27 mouse cellular contexts compared by ENCODE assay signal in genomic region chr11:24059137-24059536, GRCm38 (mm10). TPM values are rescaled to one million over a fixed set of nuclear protein-coding genes. Genes with fewer than 3 reads are reported as not detected.
A peak's percentile ranks its signal among the peaks of the same experiment; 100 is the strongest.
DNase-seq lines count a peak whose midpoint lies in the region; ATAC-seq lines count a peak whose summit lies in the region.
"Had no signal": no experiment of that assay in that cellular context is flagged by ENCODE, and none has a peak within 500 bp of the region (broad histone marks: within the 10 kb centered on the region; RNA-seq: fewer than 3 reads in every experiment).

No protein-coding gene starts in this region.

- peak; percentile 44 for DNase-seq in embryo, embryonic 10.5 days (ENCODE audit: low spot score)
- no peak for DNase-seq in embryo, embryonic 10 days (ENCODE audit: low spot score)
- DNase-seq in hindbrain, embryonic 11.5 days (ENCODE audit: low spot score): peak; percentile 38
- DNase-seq in hindbrain, embryonic 14.5 days (ENCODE audit: low spot score): no peak
- peak; percentile 38 for DNase-seq in right cerebral cortex, postnatal 4 days
- DNase-seq in right cerebral cortex, postnatal 25 days: no peak
- DNase-seq: adrenal gland, adult 8-10 months; adrenal gland, postnatal 25 days; cerebellum, adult 18-20 months; cerebellum, adult 9-10 months; cerebellum, postnatal 14 days; gastrocnemius, postnatal 10 days; gastrocnemius, postnatal 36 days; heart, adult 2 months; heart, postnatal 14 days; heart, postnatal 4 days had no signal

- H3K9me3 ChIP-seq in hindbrain, embryonic 11.5 days (ENCODE audit: control insufficient read depth, low read length): no peaks in the 10 kb centered on the region
- H3K9me3 ChIP-seq in hindbrain, embryonic 14.5 days (ENCODE audit: control insufficient read depth, low read length): no peaks in the 10 kb centered on the region
- H3K9me3 ChIP-seq: forebrain, embryonic 10.5 days; forebrain, embryonic 13.5 days; heart, embryonic 10.5 days; heart, embryonic 13.5 days; hindbrain, embryonic 13.5 days had no signal

- H3K4me1 ChIP-seq in hindbrain, embryonic 11.5 days (replicated peaks; ENCODE audit: control insufficient read depth, insufficient read depth, low read length): peaks cover 6% of the 10 kb centered on the region
- peaks cover 21% of the 10 kb centered on the region for H3K4me1 ChIP-seq in hindbrain, embryonic 14.5 days (replicated peaks; ENCODE audit: control insufficient read depth, insufficient read depth, low read length)

- no peaks in the 10 kb centered on the region for H3K36me3 ChIP-seq in hindbrain, embryonic 11.5 days (ENCODE audit: control insufficient read depth, insufficient read depth, low read length)
- H3K36me3 ChIP-seq in hindbrain, embryonic 14.5 days (replicated peaks; ENCODE audit: control insufficient read depth, insufficient read depth): no peaks in the 10 kb centered on the region
- H3K36me3 ChIP-seq: forebrain, embryonic 10.5 days; heart, embryonic 10.5 days; heart, embryonic 13.5 days; hindbrain, embryonic 13.5 days had no signal

- no peaks in the 10 kb centered on the region; the same call in 1 of the 2 replicates for H3K27me3 ChIP-seq in hindbrain, embryonic 11.5 days (ENCODE audit: control insufficient read depth, insufficient read depth, low read length)
- H3K27me3 ChIP-seq in hindbrain, embryonic 14.5 days (ENCODE audit: control insufficient read depth, insufficient read depth, low read length): no peaks in the 10 kb centered on the region
- H3K27me3 ChIP-seq: forebrain, embryonic 13.5 days; hindbrain, embryonic 13.5 days had no signal

- 7% methylated on average over 1 of the region's 1 CpGs for WGBS in hindbrain, embryonic 11.5 days
- WGBS in hindbrain, embryonic 14.5 days: 6% methylated on average over 1 of the region's 1 CpGs

- H3K9ac ChIP-seq in hindbrain, embryonic 11.5 days (ENCODE audit: low read depth, low read length): no peak overlapping the region
- no peak overlapping the region for H3K9ac ChIP-seq in hindbrain, embryonic 14.5 days
- H3K9ac ChIP-seq: forebrain, embryonic 13.5 days; heart, embryonic 13.5 days; hindbrain, embryonic 13.5 days had no signal

- H3K4me2 ChIP-seq in hindbrain, embryonic 11.5 days (replicated peaks; ENCODE audit: low read depth, low read length): no peak overlapping the region
- no peak overlapping the region for H3K4me2 ChIP-seq in hindbrain, embryonic 14.5 days (replicated peaks)
- H3K4me2 ChIP-seq: forebrain, embryonic 13.5 days; heart, embryonic 13.5 days; hindbrain, embryonic 13.5 days had no signal

- no peak overlapping the region for H3K4me3 ChIP-seq in hindbrain, embryonic 11.5 days (ENCODE audit: low read depth, low read length)
- H3K4me3 ChIP-seq in hindbrain, embryonic 14.5 days (replicated peaks; ENCODE audit: low read length): no peak overlapping the region
- H3K4me3 ChIP-seq: forebrain, embryonic 10.5 days; forebrain, embryonic 13.5 days; heart, adult 2 months; heart, embryonic 10.5 days; heart, embryonic 13.5 days; hindbrain, embryonic 13.5 days had no signal

- no peak for ATAC-seq in hindbrain, embryonic 11.5 days (ENCODE audit: low FRiP score)
- no peak for ATAC-seq in hindbrain, embryonic 14.5 days (ENCODE audit: low FRiP score)
- ATAC-seq: activated CD4-positive, CD25-positive, alpha-beta regulatory T cell, adult 4 months; forebrain, embryonic 13.5 days; forebrain, embryonic 16.5 days; intestine, postnatal 0 days had no signal

- no peak overlapping the region for H3K27ac ChIP-seq in hindbrain, embryonic 11.5 days (ENCODE audit: low read depth, low read length)
- H3K27ac ChIP-seq in hindbrain, embryonic 14.5 days: no peak overlapping the region
- H3K27ac ChIP-seq: forebrain, embryonic 10.5 days; forebrain, embryonic 13.5 days; heart, adult 2 months; heart, embryonic 10.5 days; heart, embryonic 13.5 days; hindbrain, embryonic 13.5 days had no signal

RNA-seq across cellular contexts. Expression of gene A830031A19Rik, which starts 15.7 kb away (rescaled TPM):
- not detected in 2 replicates for polyA plus RNA-seq in hindbrain, embryonic 11.5 days (2014; fragmentation: Nextera tagmentation; extraction: Ambion mirVana)
- not detected in 2 replicates for polyA plus RNA-seq in hindbrain, embryonic 14.5 days (2014; fragmentation: Nextera tagmentation; extraction: Ambion mirVana)
- polyA plus RNA-seq: activated CD4-positive, CD25-positive, alpha-beta regulatory T cell, adult 4 months; embryonic facial prominence, embryonic 14.5 days; forebrain, embryonic 10.5 days; forebrain, embryonic 13.5 days; forebrain, embryonic 16.5 days; heart, adult 2 months; heart, embryonic 10.5 days; heart, embryonic 13.5 days; heart, embryonic 16.5 days; intestine, embryonic 14.5 days; intestine, postnatal 0 days had no signal

RNA-seq across cellular contexts. Expression of gene Bcl11a, which starts 18.7 kb away (rescaled TPM):
- polyA plus RNA-seq in hindbrain, embryonic 11.5 days (2014; fragmentation: Nextera tagmentation; extraction: Ambion mirVana): 66.6 and 71.7 TPM in 2 replicates
- polyA plus RNA-seq in hindbrain, embryonic 14.5 days (2014; fragmentation: Nextera tagmentation; extraction: Ambion mirVana): 106 and 117 TPM in 2 replicates

Comparison
In these comparisons a context has a peak if more than half of its experiments do, and no peak if none do; other contexts are left out.
1. DNase-seq: peak in embryo, embryonic 10.5 days (single experiment), hindbrain, embryonic 11.5 days (single experiment) and right cerebral cortex, postnatal 4 days (single experiment); none in embryo, embryonic 10 days (single experiment), hindbrain, embryonic 14.5 days (single experiment) and right cerebral cortex, postnatal 25 days (single experiment).